Mouse (Mus musculus): ENCODE measurements at regions not wholly inside any gene's neighbourhood (a gene's known extent, or its start where the extent isn't known, plus 50 kb on each side); places are given as distances from the start of the nearest gene placed in this dataset.

GRCm38 (mm10) chr4:53384761-53385160 lies 55.5 kb upstream of the Slc44a1 start:
- TF ChIP-seq POLR2A (IDR thresholded peaks at IDR 0.05; ENCODE audit: insufficient read depth, low read depth, low read length), result no peak
- no peak for TF ChIP-seq CTCF (IDR thresholded peaks at IDR 0.05; ENCODE audit: insufficient read depth, low read depth, low read length)

Data from olfactory bulb, adult 2 months (tissue).